Mouse (Mus musculus): ENCODE measurements around the gene Sart1.

Sart1 gene
- long read RNA-seq, experiment 1, full-length matches to known transcripts: 21 of 34 reads
- long read RNA-seq, experiment 1, partial matches to known transcripts: 11 of 34 reads
- long read RNA-seq, experiment 1, other reads (novel, unspliced or antisense): 2 of 34 reads
- long read RNA-seq, experiment 2, full-length matches to known transcripts: 6 of 17 reads
- long read RNA-seq, experiment 2, partial matches to known transcripts: 6 of 17 reads
- long read RNA-seq, experiment 2, other reads (novel, unspliced or antisense): 5 of 17 reads

DNA sequence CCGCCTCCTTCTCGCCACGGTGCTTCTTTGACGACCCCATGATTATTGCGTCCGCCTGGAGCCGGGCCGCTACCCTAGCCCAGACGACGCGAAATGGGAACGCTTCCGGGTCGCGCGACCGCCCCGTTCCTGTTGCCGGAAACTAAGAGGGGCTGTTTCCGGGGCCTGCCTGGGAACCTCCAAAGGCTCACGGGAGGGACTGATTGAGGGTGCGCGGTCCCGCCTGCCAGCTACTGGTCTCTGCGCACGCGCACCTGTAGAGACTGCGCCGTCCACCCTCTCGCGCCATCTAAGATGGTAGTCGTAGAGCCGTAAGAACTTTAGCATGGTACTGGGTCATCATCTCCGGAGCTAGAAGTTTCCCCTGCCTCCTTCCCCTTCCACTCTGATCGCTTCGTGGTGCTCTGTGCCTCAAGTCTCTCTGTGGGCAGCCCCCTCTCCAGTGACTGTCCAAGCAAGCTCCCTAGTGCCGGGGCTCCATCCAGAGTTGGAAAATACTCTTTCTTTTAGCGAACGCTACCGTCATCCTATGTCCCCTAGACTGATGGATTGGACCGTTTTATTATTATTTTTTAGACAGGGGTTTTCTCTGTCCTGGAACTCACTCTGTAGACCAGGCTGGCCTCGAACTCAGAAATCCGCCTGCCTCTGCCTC lies at the start of gene Sart1:
Gene Sart1, minus strand, starts transcription at position 116 of the 655 bp plus-strand sequence.
- intact Hi-C loops (cut with DNase I): loop anchor here (2.0 to 5.0 kb wide), 2 partner anchors 22 to 39 kb away; partner anchors contain the start of genes AI837181, Banf1 and Eif1ad

DNA sequence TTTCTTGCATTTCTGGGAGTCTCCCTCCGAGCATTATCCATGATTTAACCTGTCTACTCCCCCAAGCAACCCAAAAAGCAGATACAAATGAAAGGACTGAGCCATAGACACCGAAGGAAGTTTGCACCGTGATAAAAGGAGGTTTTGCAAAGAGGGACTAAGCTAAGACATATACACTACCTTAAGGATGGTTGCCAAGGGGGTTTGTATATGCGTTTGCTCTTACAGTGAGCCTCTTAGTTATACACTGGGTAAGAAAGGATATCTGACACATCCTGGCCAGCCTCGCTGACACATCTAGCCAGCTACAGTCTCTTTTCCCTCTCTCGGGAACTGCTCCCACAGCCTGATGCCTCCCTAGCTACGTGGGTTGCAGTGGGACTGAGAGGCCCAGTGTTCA lies 45.4 kb upstream of the Sart1 start:
- intact Hi-C loops (cut with DNase I): loop anchor here (5.0 kb wide), 1 partner anchor 53 kb away; the partner anchor contains the start of gene Mus81

DNA sequence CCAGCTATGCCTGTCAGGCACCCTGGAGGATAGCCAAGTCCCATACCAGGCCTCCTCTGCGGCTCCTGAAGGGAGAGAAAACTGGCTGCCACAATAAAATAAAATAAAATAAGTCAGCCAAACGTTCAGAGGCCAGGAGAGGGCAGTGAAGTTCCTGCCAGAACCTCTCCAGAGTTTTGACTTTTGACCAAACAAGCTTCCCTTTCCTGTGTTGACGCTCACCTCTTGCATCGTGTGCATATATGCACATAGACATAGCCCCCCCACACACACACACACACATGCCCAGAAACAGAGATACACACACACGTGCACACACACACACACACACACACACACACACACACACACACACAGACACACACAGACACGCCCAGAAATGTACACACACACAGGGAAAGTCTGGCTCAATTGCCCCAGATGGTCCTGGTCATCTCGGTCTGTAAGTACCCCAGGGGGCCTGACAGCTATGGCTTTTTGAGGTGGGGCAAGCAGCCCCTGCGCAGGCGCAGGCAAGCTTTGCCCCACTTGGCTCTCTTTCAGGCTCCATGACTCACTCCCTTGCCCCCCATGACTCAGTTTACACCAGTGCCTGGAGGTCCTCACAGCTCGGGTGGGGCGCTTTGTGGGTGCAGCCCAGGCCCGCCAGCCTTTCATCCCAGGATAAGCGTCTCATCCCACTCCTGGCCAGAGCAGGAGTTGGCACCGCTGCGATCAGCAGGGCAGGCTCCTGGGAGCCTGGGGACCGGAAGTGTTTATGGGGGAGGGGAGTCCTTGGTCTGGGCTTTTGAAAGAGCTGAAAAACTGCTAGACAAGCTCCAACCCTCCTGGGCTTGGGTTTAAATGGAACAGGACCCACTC lies 44.7 kb upstream of the Sart1 start:
- intact Hi-C loops (cut with DNase I): loop anchor here (5.0 kb wide), 1 partner anchor 54 kb away; the partner anchor contains the start of gene Mus81

DNA sequence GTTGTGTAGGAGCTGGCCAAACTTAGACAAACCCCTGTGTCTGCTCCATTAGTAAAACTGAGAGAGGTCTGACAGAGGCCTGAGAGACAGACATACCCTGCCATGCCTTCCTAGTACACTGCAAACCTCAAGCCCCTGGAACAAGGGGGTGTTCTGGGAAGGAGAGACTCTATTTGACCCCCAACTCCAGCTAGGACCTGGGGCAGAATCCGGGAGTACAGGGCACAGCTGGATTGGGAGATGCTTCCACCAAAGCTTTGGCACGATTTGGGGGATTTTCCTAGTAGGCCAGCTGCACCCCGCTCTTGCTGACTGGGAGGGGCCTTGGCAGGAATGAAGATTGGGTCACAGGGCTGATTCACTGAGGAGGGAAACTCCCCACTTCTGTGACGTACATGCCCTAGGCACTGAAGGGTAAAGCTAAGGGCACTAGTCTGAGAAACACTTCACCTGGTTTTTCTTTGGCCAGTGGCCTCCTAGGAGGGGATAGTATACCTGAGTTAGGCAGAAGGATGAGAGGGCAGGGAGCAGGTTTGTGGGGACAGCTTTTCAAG lies 43.5 kb upstream of the Sart1 start:
- intact Hi-C loops (cut with DNase I): loop anchor here (5.0 kb wide), 1 partner anchor 55 kb away; the partner anchor contains the start of gene Mus81

DNA sequence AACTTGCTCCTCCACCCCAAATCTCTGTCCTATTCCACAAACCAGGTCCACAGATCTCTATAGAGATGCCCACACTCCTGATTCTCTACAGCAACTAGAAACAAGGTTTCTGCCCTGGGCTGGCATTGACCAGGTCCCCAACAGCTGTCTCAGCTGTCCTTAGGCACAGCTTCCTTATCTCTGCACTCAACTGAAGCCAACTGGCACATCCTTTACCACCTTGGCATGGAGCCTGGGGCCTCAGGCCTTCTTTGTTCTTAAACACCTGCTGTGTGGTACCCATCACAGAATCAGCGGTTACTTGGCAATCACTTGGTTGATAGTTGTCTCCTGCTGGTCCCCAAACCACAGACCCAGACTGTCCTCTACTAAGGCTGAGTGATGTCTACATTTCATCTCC lies 41.9 kb upstream of the Sart1 start:
- intact Hi-C loops (cut with DNase I): loop anchor here (5.0 kb wide), 1 partner anchor 57 kb away; the partner anchor contains the start of gene Mus81

DNA sequence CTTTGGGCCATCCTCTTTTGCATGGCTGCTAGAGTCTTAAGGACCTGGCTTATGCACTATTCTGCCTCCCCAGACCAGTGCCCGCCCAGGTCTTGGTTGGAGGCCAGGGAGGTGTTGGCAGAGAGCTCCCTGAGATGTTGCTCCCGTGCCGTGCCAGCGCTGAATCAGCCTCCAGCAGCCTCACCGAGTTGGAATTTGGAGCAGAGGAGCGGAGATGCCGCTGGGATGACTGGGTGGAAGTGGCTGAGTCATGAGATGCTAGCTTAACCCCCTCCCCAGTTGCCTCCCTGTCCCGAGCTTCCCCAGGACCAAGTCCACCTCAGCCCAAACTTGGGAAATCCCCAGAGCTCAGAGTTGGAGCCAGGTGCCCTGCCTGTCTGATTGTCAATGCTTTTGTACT lies 41.3 kb upstream of the Sart1 start:
- intact Hi-C loops (cut with DNase I): loop anchor here (5.0 kb wide), 2 partner anchors 43 to 57 kb away; partner anchors contain the start of genes Mus81 and Sart1

DNA sequence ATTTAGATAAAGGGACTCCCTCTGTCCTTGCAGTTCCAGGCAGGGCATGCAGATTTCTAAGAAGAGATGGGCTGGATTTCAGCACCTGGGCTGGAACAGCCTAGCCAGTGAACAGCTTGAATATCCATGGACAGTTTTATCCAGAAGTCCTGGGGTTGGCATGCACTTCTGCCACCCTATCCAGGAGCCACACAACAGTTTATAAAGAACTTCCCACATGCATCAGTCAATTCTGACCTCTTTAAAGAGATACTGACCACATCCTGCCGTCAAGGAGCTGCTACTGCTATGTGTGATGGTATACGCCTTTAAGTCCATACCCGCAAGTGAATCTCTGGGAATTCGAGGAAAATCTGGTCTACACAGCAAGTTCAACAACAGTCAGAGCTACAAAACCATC lies 40.7 kb upstream of the Sart1 start:
- intact Hi-C loops (cut with DNase I): loop anchor here (5.0 kb wide), 1 partner anchor 42 kb away; the partner anchor contains the start of gene Sart1

DNA sequence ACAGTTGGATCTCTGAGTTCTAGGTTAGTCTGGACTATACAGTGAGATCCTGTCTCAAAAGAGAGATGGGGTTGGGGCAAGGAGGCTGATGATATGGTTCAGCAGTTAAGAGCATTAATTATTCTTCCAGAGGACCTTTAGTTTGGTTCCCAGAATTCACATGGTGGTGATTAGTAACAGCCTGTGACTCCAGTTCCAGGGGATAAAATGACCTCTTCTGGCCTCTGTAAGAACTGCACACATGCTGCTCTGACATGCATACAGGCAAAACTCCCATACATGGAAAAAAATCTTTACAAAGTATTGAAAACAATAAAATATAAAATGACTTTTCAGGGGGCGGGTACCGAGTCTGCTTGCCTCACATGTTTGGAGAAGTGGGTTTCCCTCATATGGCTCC lies 39.6 kb upstream of the Sart1 start:
- intact Hi-C loops (cut with DNase I): loop anchor here (5.0 kb wide), 1 partner anchor 41 kb away; the partner anchor contains the start of gene Sart1

DNA sequence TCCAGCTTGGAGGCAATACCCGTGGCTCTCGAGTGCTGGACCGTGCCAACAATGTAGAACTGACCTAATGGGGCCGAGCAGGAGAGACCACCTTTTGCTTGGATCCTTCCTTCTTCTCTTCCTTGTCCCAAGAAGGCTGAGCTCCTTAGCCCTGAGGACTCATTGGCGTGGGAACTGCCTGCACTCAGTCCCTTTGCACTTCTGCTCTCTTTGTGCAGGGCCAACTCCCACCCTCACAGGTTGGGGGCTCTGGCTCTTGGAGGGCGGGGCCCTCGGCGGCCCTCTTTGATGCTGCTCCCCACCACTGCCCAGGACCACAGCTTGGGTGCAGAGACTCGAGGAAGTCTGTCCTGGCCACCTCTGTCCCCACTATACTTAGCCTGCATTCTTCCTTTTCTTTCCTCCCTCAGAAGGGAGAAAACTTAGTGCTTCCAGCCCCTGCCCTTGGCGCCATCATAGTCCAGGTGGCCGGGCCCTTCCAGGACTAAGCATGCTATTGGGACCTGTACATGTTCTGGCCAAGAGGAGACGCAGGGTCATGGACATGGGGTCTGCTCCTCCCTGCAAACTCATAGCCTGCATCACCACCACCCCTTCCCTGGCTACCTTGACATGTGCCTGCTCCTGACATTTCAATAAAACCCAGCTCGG lies 38.3 kb upstream of the Sart1 start:
- intact Hi-C loops (cut with DNase I): loop anchor here (5.0 kb wide), 1 partner anchor 39 kb away; the partner anchor contains the start of gene Sart1

DNA sequence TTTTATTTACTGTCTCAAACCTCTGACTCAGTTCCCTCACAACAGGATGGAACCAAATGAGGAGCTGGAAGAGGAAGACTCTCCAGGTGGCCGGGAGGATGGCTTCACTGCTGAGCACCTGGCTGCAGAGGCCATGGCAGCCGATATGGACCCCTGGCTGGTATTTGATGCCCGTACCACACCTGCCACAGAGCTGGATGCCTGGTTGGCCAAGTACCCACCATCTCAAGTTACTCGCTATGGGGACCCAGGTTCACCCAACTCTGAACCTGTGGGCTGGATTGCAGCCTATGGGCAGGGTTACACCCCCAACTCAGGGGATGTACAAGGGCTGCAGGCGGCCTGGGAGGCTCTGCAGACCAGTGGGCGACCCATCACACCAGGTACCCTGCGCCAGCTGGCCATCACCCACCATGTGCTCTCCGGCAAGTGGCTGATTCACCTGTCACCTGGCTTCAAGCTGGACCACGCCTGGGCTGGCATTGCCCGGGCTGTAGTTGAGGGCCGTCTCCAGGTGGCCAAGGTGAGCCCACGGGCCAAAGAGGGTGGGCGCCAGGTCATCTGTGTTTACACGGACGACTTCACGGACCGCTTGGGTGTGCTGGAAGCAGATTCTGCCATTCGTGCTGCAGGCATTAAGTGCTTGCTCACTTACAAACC lies 37.5 kb upstream of the Sart1 start:
- intact Hi-C loops (cut with DNase I): loop anchor here (5.0 kb wide), 1 partner anchor 39 kb away; the partner anchor contains the start of gene Sart1

DNA sequence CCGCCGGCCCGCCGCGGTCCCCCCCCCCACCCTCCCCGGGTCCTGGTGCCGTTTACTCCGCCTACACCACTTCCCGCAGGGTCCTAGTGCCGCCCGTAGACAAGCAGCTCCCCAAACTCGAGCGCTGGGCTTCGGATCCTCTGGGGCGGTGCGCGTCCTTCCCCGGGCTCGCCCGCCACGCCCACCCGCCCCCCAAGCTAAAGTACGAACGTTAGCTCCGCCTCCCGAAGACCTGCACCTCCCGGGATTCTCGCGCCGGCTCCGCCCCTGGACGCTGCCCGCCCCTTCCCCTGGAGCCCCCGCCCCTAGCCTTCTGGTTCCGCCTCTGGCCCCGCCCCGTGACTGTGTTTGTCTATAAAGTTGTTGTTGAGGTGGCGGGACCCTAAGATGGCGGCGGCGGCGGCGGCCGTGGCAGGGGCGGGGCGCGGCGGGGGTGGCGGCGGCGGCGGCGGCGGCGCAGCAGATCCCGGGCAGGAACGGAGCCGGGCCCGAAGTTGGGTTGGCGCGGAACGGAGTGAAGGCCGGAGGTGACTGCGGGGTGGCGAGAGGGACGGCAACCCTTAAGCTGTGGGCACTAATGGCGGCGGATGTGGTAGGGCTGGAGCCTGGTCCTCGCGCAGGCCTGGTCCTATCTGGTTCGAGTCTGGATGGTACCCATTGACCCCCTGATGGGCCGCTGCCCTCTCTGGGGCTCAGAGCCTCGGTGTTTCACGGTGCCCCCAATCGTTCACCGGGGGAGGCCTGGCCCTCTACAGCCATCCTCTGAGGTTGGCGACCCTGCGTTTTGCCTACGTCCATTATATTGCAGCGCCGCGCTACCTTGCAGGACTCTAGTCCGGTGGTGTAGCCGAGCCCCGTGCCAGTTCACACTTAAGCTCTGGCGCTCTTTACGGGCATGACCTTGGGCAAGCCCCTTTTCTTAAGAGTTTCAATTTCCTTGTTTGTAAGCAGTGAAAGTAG lies 36.6 kb upstream of the Sart1 start, which contains the start of the genes Drap1 and AI837181:
Gene Drap1, minus strand, starts transcription at position 198 of the 960 bp plus-strand sequence.
Gene AI837181, plus strand, starts transcription at position 363 of the 960 bp plus-strand sequence.
- intact Hi-C loops (cut with DNase I): loop anchor here (5.0 kb wide), 1 partner anchor 38 kb away; the partner anchor contains the start of gene Sart1

DNA sequence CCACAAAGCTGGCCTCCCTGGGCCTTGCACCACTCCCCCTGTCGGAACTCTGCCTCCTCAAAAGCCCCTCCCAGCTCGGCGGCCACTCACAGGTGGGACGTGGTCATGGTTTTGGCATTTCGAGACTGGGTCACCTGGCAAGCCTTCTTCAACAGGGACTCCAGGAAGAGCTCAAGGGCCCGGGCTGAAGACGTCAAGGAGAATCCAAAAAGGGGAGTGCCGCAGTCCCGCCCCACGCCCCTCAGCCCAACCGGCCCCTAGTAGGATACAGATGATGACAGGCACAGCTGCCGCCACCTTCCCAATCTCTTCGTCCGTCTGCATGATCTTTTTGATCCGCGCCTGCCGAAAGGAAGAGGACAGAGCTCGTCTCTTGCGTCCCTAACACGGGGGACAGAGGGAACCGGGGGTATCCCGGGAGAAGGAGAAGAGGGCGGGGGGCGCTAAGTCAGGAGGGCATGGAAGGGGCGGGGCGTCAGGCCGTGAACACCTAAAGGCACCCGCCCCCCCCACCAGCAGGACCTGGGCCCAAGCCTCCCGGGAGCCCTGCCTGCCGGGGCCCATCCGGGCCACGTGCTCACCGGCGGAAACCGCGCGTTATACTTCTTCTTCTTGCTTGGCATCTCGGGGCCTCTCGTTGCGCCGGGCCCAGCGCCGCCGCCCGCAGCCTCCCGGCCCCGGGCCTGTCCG lies 35.7 kb upstream of the Sart1 start:
- intact Hi-C loops (cut with DNase I): no loop called here

DNA sequence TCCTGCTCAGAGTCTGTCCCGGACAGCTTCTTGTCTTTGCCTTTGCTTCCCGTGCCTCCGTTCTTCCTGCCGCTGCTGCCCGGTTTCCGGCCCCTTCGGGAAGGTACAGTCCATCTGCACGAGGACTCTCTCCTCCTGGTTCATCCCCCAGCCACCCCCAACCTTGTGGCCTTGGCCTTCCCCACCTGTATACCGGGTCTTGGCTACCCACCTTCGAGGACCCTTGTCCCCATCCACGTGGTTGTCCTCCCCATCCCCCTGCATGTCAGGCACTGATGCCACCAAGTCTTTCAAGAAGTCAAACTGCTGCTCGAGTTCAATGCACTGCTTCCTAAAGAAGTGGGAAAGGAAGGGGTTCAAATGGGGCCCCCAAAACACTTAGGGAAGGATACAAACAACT lies 35.1 kb upstream of the Sart1 start:
- intact Hi-C loops (cut with DNase I): no loop called here

DNA sequence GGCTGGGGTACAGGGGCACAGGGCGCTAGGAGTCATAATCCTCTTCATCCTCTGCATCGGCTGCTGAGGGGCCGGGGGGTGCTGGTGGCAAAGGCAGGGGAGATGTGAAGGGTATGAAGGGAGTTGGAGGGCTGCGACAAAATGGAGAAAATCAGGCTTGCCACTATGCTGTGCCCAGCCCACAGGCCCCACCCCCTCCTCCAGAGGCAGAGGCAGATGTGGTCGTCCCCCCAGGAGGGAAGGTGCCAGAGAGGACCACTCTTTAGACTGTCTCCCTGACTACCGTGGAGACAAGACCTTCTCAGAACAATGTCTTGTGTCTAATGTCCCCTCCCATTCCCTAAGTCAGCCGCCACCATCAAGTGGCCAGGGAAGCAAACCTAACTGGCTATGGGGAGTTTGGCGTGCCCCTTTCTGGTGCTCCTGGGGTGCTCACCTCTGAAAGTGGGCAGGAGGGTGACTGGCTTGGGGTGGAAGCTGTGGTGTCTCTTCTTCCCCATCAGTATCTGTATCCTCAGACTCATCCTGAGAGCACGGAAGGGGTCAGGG lies 34.5 kb upstream of the Sart1 start:
- intact Hi-C loops (cut with DNase I): no loop called here

DNA sequence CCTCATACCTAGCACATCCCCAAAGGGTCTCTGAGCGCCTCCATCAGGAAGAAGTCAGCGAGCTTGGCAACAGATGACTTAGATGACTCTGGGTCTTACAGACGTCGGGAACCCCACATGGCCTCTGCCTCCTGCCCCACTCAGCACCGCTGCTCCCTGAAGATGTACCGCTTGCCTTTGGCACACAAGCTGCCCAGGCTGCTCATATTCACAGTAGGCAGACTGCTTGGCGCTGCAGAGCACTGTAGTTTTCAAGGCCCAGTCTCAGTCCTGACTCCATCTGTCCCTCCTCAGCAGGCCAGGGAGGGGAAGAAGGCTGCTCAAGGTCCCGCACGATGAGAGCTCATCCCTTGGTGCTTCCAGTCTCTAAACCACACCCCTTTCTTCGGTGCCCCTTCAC lies 33.8 kb upstream of the Sart1 start:
- intact Hi-C loops (cut with DNase I): no loop called here

DNA sequence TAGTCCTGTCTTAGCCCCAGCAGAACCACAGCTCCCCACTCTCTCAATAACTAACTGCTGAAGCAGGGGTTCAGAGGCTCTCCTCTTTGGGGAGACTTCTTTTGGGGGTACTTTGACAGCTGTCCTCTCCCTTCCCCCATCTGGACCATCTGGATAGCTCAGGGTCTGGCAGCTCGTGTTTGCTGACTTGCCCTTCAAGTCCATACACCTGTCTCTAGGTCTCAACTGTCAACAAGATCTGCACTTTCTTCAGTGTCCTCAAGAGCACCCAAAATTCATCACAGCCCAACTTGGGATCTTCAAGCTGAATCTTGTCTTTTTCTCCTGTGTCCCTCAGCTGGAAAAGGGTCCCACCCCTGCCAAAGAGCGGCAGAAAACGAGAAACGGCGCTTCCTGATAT lies 33.3 kb upstream of the Sart1 start:
- intact Hi-C loops (cut with DNase I): no loop called here

DNA sequence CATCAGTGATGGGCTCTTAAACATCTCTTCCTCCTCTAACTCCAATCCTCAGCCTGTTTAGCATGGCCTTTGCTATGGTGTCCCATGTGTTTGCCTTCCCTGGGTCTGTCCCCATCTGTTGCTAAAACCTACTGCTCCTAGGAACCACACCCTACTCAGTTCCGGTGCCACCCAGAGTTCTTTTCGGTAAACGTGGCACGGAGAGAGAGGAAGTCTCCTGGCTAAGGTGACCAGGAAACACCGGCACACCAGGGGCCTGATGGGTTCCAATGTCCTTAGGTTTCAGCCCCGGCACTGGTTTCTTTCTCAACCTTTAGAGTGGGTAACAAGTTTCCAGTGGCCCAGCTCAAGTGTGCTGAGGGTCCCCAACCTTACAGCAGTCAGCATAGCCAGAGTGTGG lies 32.1 kb upstream of the Sart1 start:
- intact Hi-C loops (cut with DNase I): no loop called here

DNA sequence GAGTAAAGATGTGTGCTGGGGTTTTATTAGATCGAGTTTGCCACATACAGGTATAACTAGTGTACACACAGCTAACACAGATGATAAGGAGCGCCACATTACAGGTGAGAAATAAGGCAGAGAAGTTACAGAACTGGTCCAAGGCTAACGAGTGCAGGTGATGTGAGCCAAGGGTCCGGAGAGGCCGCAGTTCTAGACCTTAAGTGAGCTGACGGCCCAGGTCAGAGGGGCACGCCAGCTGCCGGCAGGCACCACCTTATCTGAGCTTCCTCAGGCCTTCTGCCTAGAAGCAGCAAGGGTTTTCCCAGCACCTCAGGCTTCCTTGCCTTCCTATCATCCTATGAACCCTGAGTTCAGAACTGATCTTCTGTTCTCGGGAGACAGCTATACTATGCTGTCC lies 31.1 kb upstream of the Sart1 start:
- intact Hi-C loops (cut with DNase I): no loop called here
